28 mouse cellular contexts compared by ENCODE assay signal in genomic region chr4:89382434-89382976, GRCm38 (mm10).
DNase-seq lines count a peak whose midpoint lies in the region; ATAC-seq and TF ChIP-seq lines count a peak whose summit lies in the region.
"Had no signal": no experiment of that assay in that cellular context is flagged by ENCODE, and none has a peak within 500 bp of the region (broad histone marks: within the 10 kb centered on the region; RNA-seq: fewer than 3 reads in every experiment).

No protein-coding gene starts in this region.

- peak; percentile 57 for DNase-seq in heart, adult 11 months
- no peak for DNase-seq in heart, adult 8-10 months (ENCODE audit: low spot score)
- no peak for DNase-seq in gastrocnemius, adult 8-10 months (ENCODE audit: low spot score in 2 of 2)
- no peak for DNase-seq in lung, postnatal 0 days (ENCODE audit: low spot score)
- DNase-seq: adrenal gland, postnatal 10 days; adrenal gland, postnatal 36 days; B cell, adult 2 months; cerebellum, adult 11 months; cerebellum, adult 2 months; cerebellum, postnatal 10 days; cerebellum, postnatal 36 days; gastrocnemius, postnatal 10 days; gastrocnemius, postnatal 36 days; heart, postnatal 10 days; heart, postnatal 36 days; kidney, adult 11 months; kidney, adult 8-10 months had no signal

- no peak for TF ChIP-seq POLR2A in bone marrow macrophage, adult 2 months (IDR thresholded peaks at IDR 0.05; ENCODE audit: borderline replicate concordance, low read depth, low read length)

- H3K36me3 ChIP-seq in intestine, postnatal 0 days (ENCODE audit: control insufficient read depth, insufficient read depth), result no peaks in the 10 kb centered on the region
- no peaks in the 10 kb centered on the region for H3K36me3 ChIP-seq in lung, postnatal 0 days (ENCODE audit: insufficient read depth, low read length)
- H3K36me3 ChIP-seq: embryonic facial prominence, embryonic 12.5 days; forebrain, embryonic 12.5 days; forebrain, embryonic 15.5 days; heart, embryonic 12.5 days; heart, embryonic 15.5 days; hindbrain, embryonic 10.5 days; hindbrain, embryonic 13.5 days had no signal

- no peak overlapping the region for H3K4me3 ChIP-seq in bone marrow macrophage, adult 2 months (ENCODE audit: insufficient read depth, low read length)
- H3K4me3 ChIP-seq in intestine, postnatal 0 days (ENCODE audit: low read depth, low read length), result no peak overlapping the region
- no peak overlapping the region for H3K4me3 ChIP-seq in lung, postnatal 0 days (ENCODE audit: low read depth, low read length)
- H3K4me3 ChIP-seq: embryonic facial prominence, embryonic 12.5 days; erythroblast, embryonic 14.5 days; forebrain, embryonic 12.5 days; forebrain, embryonic 15.5 days; heart, embryonic 12.5 days; heart, embryonic 15.5 days; hindbrain, embryonic 10.5 days; hindbrain, embryonic 13.5 days had no signal

- H3K27ac ChIP-seq in bone marrow macrophage, adult 2 months (ENCODE audit: insufficient read depth, low read depth, low read length), result peak overlapping the region; percentile 52
- H3K27ac ChIP-seq in intestine, postnatal 0 days (ENCODE audit: low read depth, low read length), result no peak overlapping the region
- no peak overlapping the region for H3K27ac ChIP-seq in lung, postnatal 0 days (ENCODE audit: low read length)
- H3K27ac ChIP-seq: embryonic facial prominence, embryonic 12.5 days; forebrain, embryonic 12.5 days; forebrain, embryonic 15.5 days; heart, embryonic 15.5 days; hindbrain, embryonic 10.5 days; hindbrain, embryonic 13.5 days had no signal

- no peak for TF ChIP-seq EP300 in lung, postnatal 0 days (IDR thresholded peaks at IDR 0.05)

- ATAC-seq in intestine, postnatal 0 days, result 0 out of 2 replicates have a peak, but pooled peaks have one; percentile 31
- ATAC-seq in lung, postnatal 0 days, result no peak
- ATAC-seq: forebrain, embryonic 15.5 days; hindbrain, embryonic 16.5 days had no signal

- TF ChIP-seq CTCF in bone marrow macrophage, adult 2 months (IDR thresholded peaks at IDR 0.05; ENCODE audit: low read depth, low read length), result no peak
- no peak for TF ChIP-seq CTCF in intestine, postnatal 0 days (IDR thresholded peaks at IDR 0.05; ENCODE audit: low read depth)
- TF ChIP-seq CTCF in lung, postnatal 0 days (IDR thresholded peaks at IDR 0.05), result no peak

- H3K9me3 ChIP-seq in intestine, postnatal 0 days (ENCODE audit: control insufficient read depth), result no peaks in the 10 kb centered on the region
- no peaks in the 10 kb centered on the region for H3K9me3 ChIP-seq in lung, postnatal 0 days (ENCODE audit: low read length)
- H3K9me3 ChIP-seq: embryonic facial prominence, embryonic 12.5 days; forebrain, embryonic 12.5 days; forebrain, embryonic 15.5 days; heart, embryonic 12.5 days; heart, embryonic 15.5 days; hindbrain, embryonic 10.5 days; hindbrain, embryonic 13.5 days had no signal

- no peak overlapping the region for H3K4me2 ChIP-seq in intestine, postnatal 0 days (replicated peaks; ENCODE audit: low read depth)
- no peak overlapping the region for H3K4me2 ChIP-seq in lung, postnatal 0 days (replicated peaks; ENCODE audit: low read depth, low read length)
- H3K4me2 ChIP-seq: embryonic facial prominence, embryonic 12.5 days; forebrain, embryonic 12.5 days; forebrain, embryonic 15.5 days; heart, embryonic 12.5 days; heart, embryonic 15.5 days; hindbrain, embryonic 13.5 days had no signal

- H3K4me1 ChIP-seq in bone marrow macrophage, adult 2 months (ENCODE audit: control insufficient read depth, insufficient read depth, low read length), result peaks cover 23% of the 10 kb centered on the region
- H3K4me1 ChIP-seq in intestine, postnatal 0 days (replicated peaks; ENCODE audit: control insufficient read depth, insufficient read depth, low read length), result no peaks in the 10 kb centered on the region; the same call in 1 of the 2 replicates
- H3K4me1 ChIP-seq in lung, postnatal 0 days (ENCODE audit: insufficient read depth, low read depth, low read length), result no peaks in the 10 kb centered on the region
- H3K4me1 ChIP-seq: embryonic facial prominence, embryonic 12.5 days; forebrain, embryonic 12.5 days; forebrain, embryonic 15.5 days; heart, embryonic 12.5 days; hindbrain, embryonic 10.5 days; hindbrain, embryonic 13.5 days had no signal

- no peak overlapping the region for H3K9ac ChIP-seq in intestine, postnatal 0 days (ENCODE audit: low read depth, low read length)
- H3K9ac ChIP-seq in lung, postnatal 0 days (replicated peaks; ENCODE audit: low read depth), result no peak overlapping the region
- H3K9ac ChIP-seq: embryonic facial prominence, embryonic 12.5 days; forebrain, embryonic 12.5 days; forebrain, embryonic 15.5 days; heart, embryonic 12.5 days; heart, embryonic 15.5 days; hindbrain, embryonic 13.5 days had no signal

- 47% methylated on average over 4 of the region's 4 CpGs for whole genome bisulfite sequencing in intestine, postnatal 0 days
- WGBS in lung, postnatal 0 days, result 61% methylated on average over 4 of the region's 4 CpGs

- H3K27me3 ChIP-seq in intestine, postnatal 0 days (replicated peaks; ENCODE audit: control insufficient read depth, insufficient read depth, low read length), result no peaks in the 10 kb centered on the region
- H3K27me3 ChIP-seq in lung, postnatal 0 days (replicated peaks; ENCODE audit: insufficient read depth, low read length), result no peaks in the 10 kb centered on the region
- H3K27me3 ChIP-seq: embryonic facial prominence, embryonic 12.5 days; forebrain, embryonic 12.5 days; forebrain, embryonic 15.5 days; heart, embryonic 12.5 days; heart, embryonic 15.5 days; hindbrain, embryonic 13.5 days had no signal
